In genomic region chr5:129019497-129020299, GRCm38 (mm10) we compare ENCODE assay signal across 8 mouse cellular contexts. TPM values are rescaled to one million over a fixed set of nuclear protein-coding genes. Genes with fewer than 3 reads are reported as not detected.
DNase-seq lines count a peak whose midpoint lies in the region; ATAC-seq lines count a peak whose summit lies in the region.

Gene Ran (plus strand): TSS chr5:129020069.

- H3K9me3 ChIP-seq in hindbrain, embryonic 11.5 days (ENCODE audit: control insufficient read depth, low read length): no peaks in the 10 kb centered on the region

- no peaks in the 10 kb centered on the region for H3K36me3 ChIP-seq in hindbrain, embryonic 11.5 days (ENCODE audit: control insufficient read depth, insufficient read depth, low read length)

- H3K27me3 ChIP-seq in hindbrain, embryonic 11.5 days (ENCODE audit: control insufficient read depth, insufficient read depth, low read length): no peaks in the 10 kb centered on the region

- peak; percentile 93 for ATAC-seq in hindbrain, embryonic 11.5 days (ENCODE audit: low FRiP score)

- under 1% methylated on average over 90 of the region's 102 CpGs for WGBS in hindbrain, embryonic 11.5 days

- peak within 1 kb of the TSS; percentile 62 for H3K4me2 ChIP-seq in hindbrain, embryonic 11.5 days (replicated peaks; ENCODE audit: low read depth, low read length)

- H3K27ac ChIP-seq in hindbrain, embryonic 11.5 days (ENCODE audit: low read depth, low read length): peak within 1 kb of the TSS; percentile 99

- peak within 1 kb of the TSS; percentile 98 for H3K9ac ChIP-seq in hindbrain, embryonic 11.5 days (ENCODE audit: low read depth, low read length)

- H3K4me1 ChIP-seq in hindbrain, embryonic 11.5 days (replicated peaks; ENCODE audit: control insufficient read depth, insufficient read depth, low read length): no peaks in the 10 kb centered on the region

- peak within 1 kb of the TSS; percentile 96 for H3K4me3 ChIP-seq in hindbrain, embryonic 11.5 days (ENCODE audit: low read depth, low read length)

- DNase-seq in MN1 (ENCODE audit: low spot score): peak; percentile 98
- peak; percentile 94 for DNase-seq in cerebellum, adult 9-10 months
- peak; percentile 82 to 94 for DNase-seq in frontal cortex, adult 2 months (ENCODE audit: extremely low spot score in 1 of 2, low spot score in 1 of 2)
- DNase-seq in hindbrain, embryonic 11.5 days (ENCODE audit: low spot score): peak; percentile 99
- DNase-seq in layer of hippocampus, postnatal 10 days (ENCODE audit: low spot score in 2 of 2): peak; percentile 93 to 97
- peak; percentile 95 for DNase-seq in lung, postnatal 10 days
- DNase-seq in ovary, postnatal 36 days (ENCODE audit: low spot score): peak; percentile 97
- DNase-seq in thymus, postnatal 25 days: peak; percentile 96

RNA-seq across cellular contexts. Expression of gene Ran, which starts in this region (rescaled TPM):
- 132 and 137 TPM in 2 replicates for polyA plus RNA-seq in frontal cortex, adult 2 months (2012; rRNA removed)
- polyA plus RNA-seq in hindbrain, embryonic 11.5 days (2014; fragmentation: Nextera tagmentation; extraction: Ambion mirVana): 799 and 828 TPM in 2 replicates
- 100 to 1,000 TPM; 164 to 177 TPM for total RNA-seq in layer of hippocampus, postnatal 10 days (2021)

Comparison
In these comparisons a context has a peak if more than half of its experiments do, and no peak if none do; other contexts are left out.
1. Peak in every context shown above with its lines: DNase-seq, ATAC-seq, H3K4me3 ChIP-seq and H3K27ac ChIP-seq.